10 mouse cellular contexts compared by ENCODE assay signal in the genomic region with DNA sequence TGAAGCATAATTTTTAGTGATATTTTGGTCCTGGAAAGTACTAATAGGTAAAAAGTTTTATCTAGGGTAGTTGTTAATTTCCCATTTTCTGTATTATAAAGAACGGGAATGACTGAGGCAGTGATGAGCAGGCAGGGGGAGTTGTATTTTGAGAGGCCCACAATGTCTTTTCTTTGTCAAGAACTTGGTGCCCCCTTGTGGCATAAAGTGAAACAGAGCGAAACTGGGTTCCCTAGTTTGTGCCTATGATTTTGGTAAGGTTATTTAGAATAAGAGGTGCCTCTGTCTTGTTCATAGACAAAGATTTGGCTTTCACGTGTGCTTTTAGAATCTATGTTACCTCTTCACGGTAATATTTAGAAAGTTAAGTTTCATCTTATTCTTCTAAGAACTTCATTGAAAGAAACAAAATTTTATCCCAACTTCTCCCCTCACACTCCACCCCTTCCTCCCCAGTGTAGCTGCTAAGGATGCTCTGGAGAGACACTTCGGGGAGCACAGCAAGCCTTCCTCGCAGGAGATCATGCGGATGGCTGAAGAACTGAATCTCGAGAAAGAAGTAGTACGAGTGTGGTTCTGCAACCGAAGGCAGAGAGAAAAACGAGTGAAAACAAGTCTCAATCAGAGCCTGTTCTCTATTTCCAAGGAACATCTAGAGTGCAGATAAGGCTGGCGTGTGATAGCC. TPM values are rescaled to one million over a fixed set of nuclear protein-coding genes. Genes with fewer than 3 reads are reported as not detected.
DNase-seq lines count a peak whose midpoint lies in the region; ATAC-seq lines count a peak whose summit lies in the region.
"Had no signal": no experiment of that assay in that cellular context is flagged by ENCODE, and none has a peak within 500 bp of the region (broad histone marks: within the 10 kb centered on the region; RNA-seq: fewer than 3 reads in every experiment).

No protein-coding gene starts in this region.

- no peaks in the 10 kb centered on the region for H3K27me3 ChIP-seq in embryonic facial prominence, embryonic 13.5 days
- H3K27me3 ChIP-seq: limb, embryonic 12.5 days; stomach, embryonic 15.5 days had no signal

- peaks cover 5% of the 10 kb centered on the region; the same call in 1 of the 2 replicates for H3K4me1 ChIP-seq in embryonic facial prominence, embryonic 13.5 days
- H3K4me1 ChIP-seq: limb, embryonic 12.5 days; stomach, embryonic 15.5 days had no signal

- no peaks in the 10 kb centered on the region for H3K9me3 ChIP-seq in embryonic facial prominence, embryonic 13.5 days
- H3K9me3 ChIP-seq: limb, embryonic 12.5 days; stomach, embryonic 15.5 days had no signal

- H3K4me2 ChIP-seq in embryonic facial prominence, embryonic 13.5 days = peak overlapping the region; percentile 24; the same call in 1 of the 2 replicates
- H3K4me2 ChIP-seq: limb, embryonic 12.5 days; stomach, embryonic 15.5 days had no signal

- no peak overlapping the region for H3K27ac ChIP-seq in embryonic facial prominence, embryonic 13.5 days
- H3K27ac ChIP-seq: limb, embryonic 12.5 days; stomach, embryonic 15.5 days had no signal

- WGBS in embryonic facial prominence, embryonic 13.5 days = 27% methylated on average over 12 of the region's 12 CpGs

- peak; percentile 64 to 66 for DNase-seq in cerebellum, postnatal 14 days
- DNase-seq in cerebellum, adult 11 months = no peak
- peak; percentile 53 for DNase-seq in testis, postnatal 10 days (ENCODE audit: low spot score)
- no peak for DNase-seq in testis, postnatal 14 days (ENCODE audit: low spot score)
- DNase-seq in kidney, postnatal 14 days = peak; percentile 34
- DNase-seq in lung, postnatal 14 days = peak; percentile 32
- peak; percentile 53 for DNase-seq in thymus, postnatal 0 days (ENCODE audit: low spot score)

- no peak overlapping the region for H3K4me3 ChIP-seq in embryonic facial prominence, embryonic 13.5 days
- H3K4me3 ChIP-seq: limb, embryonic 12.5 days; stomach, embryonic 15.5 days had no signal

- no peak overlapping the region for H3K9ac ChIP-seq in embryonic facial prominence, embryonic 13.5 days
- H3K9ac ChIP-seq: limb, embryonic 12.5 days; stomach, embryonic 15.5 days had no signal

- H3K36me3 ChIP-seq in embryonic facial prominence, embryonic 13.5 days = no peaks in the 10 kb centered on the region
- H3K36me3 ChIP-seq: stomach, embryonic 15.5 days had no signal

- no peak for ATAC-seq in embryonic facial prominence, embryonic 13.5 days (ENCODE audit: insufficient number of reproducible peaks, insufficient read depth, low FRiP score, low TSS enrichment, low read depth)

RNA-seq across cellular contexts. Expression of a gene that starts 13.1 kb away (rescaled TPM):
- polyA plus RNA-seq in embryonic facial prominence, embryonic 13.5 days (2015; fragmentation: Nextera tagmentation; extraction: Ambion mirVana) = not detected in 2 replicates
- 0.21 TPM in 1 of 2 replicates, not detected in the other for polyA plus RNA-seq in thymus, postnatal 0 days (2015; fragmentation: Nextera tagmentation; extraction: Ambion mirVana)
- polyA plus RNA-seq: limb, embryonic 12.5 days; stomach, embryonic 15.5 days had no signal

RNA-seq across cellular contexts. Expression of a gene that starts 29.1 kb away (rescaled TPM):
- 150 and 156 TPM in 2 replicates for polyA plus RNA-seq in embryonic facial prominence, embryonic 13.5 days (2015; fragmentation: Nextera tagmentation; extraction: Ambion mirVana)
- polyA plus RNA-seq in thymus, postnatal 0 days (2015; fragmentation: Nextera tagmentation; extraction: Ambion mirVana) = 78.2 and 80.1 TPM in 2 replicates

Comparison
In these comparisons a context has a peak if more than half of its experiments do, and no peak if none do; other contexts are left out.
1. DNase-seq: peak in cerebellum, postnatal 14 days (2 of 2), testis, postnatal 10 days (single experiment), kidney, postnatal 14 days (single experiment), lung, postnatal 14 days (single experiment) and thymus, postnatal 0 days (single experiment); none in cerebellum, adult 11 months (single experiment) and testis, postnatal 14 days (single experiment).